Mouse (Mus musculus): ENCODE results near the gene Mapk7.

- TF ChIP-seq CTCF (IDR thresholded peaks at IDR 0.05; ENCODE audit: low read depth, low read length) (no peak), POLR2A (IDR thresholded peaks at IDR 0.05; ENCODE audit: extremely low read depth, insufficient read depth, low read length) (no peak)
These were observed 23.8 kb upstream of the Mapk7 start for GRCm38 (mm10) chr11:61517971-61518370.

All from liver, adult 2 months (tissue).